Mouse (Mus musculus): ENCODE results near the gene Usp10. TPM values are rescaled to one million over a fixed set of nuclear protein-coding genes. Genes with fewer than 3 reads are reported as not detected.

Usp10 gene
- total RNA-seq, 2 experiments from 2014 or later = 84.3 to 99.0 TPM

GRCm38 (mm10) chr8:119952747-119953146 lies 42.6 kb downstream of the Usp10 start:
- DNase-seq (ENCODE audit: extremely low spot score in 1 of 2, low spot score in 1 of 2) = no peak

- DNase-seq (ENCODE audit: extremely low spot score in 1 of 2, low spot score in 1 of 2) = no peak
Measured at GRCm38 (mm10) chr8:119955333-119955732, 45.2 kb downstream of the Usp10 start.

DNA sequence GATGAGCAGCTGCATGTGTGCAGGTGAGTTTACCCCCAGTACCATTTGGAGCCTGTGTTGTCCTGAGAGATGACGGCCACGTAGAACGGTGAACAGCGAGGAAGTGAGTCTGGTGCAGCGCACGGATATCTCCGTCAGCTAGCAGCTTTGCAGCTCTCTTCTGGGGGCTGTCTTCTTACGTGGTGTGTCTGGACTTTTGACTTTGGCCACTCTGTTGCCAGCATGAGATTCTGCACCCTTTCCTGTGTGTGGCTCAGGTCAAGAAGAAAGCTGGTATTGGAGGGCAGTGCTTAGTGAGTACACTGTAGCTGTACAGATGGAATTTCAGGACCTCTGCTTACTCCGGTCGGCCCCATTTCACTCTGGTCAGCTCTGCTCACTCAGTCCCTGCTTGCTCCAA lies 47.9 kb downstream of the Usp10 start:
- no peak for DNase-seq (ENCODE audit: extremely low spot score in 1 of 2, low spot score in 1 of 2)

DNA sequence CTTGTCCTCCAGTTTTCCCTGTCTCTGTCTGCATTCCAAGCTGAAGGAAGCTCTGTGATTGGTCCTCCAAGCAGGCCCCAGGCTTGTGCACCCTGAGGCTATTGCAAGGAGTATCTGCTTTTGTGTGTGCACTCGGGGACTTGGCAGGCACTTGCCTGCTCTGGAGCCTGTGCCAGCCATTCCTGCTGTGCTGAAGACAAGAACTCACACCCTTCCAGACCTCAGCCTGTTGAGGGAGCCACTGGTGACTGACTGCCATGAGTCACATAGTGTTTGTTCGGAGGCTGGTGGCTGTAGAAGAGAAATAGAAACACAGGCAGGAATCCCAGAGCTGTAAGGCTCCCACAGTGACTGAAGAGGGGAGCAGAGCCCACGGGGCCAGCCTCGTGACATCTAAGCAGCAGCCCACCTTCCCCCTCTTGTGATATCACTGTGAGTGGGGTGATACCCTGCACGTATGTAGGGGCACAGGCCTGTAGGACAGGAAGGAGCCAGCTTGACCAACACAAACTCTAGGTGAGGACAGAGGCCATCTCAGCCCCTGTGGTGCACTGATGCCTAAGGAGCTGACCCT lies 50.5 kb downstream of the Usp10 start:
- DNase-seq (ENCODE audit: extremely low spot score in 1 of 2, low spot score in 1 of 2) = peak in 1 of 2 experiments; percentile 39

DNA sequence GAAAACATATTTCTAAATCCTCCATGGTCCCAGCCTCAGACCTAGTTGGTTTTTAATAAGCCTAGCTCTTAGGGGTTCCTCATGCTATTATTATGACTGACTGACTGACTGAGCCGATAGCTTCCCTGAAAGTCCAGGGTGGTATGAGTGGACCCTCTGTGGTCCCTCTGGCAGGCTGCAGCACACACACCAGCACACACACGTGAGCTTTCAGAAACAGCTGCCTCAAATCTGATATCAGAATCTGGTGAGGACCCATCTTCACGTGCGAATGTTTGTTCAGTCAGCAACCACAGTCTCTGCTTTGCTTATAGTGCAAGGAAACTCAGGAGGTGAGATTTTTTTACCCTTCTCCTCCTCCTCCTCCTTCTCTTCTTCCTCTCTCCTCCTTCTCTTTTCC lies 54.7 kb downstream of the Usp10 start:
- no peak for DNase-seq (ENCODE audit: extremely low spot score in 1 of 2, low spot score in 1 of 2)

- no peak for DNase-seq (ENCODE audit: extremely low spot score in 1 of 2, low spot score in 1 of 2)
Measured at GRCm38 (mm10) chr8:119967435-119967834, 57.3 kb downstream of the Usp10 start.

DNA sequence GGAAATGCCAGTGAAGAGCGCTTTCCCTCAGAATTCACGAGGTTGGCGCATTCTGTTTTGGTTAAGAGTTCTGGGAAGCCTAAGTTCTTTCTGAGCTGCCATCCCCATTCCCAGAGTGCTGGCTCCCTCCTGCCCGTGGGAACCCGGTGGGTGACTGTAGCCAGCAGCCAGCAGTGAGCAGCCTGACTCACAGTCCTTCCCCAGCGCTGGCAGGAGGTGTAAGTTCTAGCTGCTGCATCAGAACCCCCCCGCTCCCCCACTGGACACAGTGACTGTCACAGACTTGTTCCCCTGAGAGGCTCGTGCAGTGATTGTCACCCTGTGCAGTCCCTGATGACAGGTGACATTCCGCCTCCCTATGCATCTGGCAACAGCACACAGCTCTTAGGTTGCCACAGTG lies 60.0 kb downstream of the Usp10 start:
- no peak for DNase-seq (ENCODE audit: extremely low spot score in 1 of 2, low spot score in 1 of 2)

DNA sequence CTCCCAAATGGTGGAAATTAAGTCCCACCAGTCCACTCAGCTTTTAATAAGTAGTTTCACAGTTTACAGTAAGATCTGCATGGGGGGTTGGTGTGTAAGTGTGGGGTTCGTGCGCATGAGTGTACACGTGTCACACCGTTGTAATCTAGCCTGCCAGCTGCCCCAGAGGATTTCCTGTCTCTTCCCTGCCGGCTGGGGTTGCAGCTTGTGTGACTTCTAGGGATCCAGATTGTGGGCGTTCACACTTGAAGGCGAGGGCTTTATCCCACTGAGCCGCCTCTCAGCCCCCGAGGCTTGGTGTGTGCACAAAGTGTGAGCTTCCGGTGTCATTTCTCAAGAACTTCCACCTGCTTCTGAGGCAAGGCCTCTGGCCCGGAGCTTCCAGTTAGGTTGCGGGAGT lies 62.4 kb downstream of the Usp10 start:
- DNase-seq (ENCODE audit: extremely low spot score in 1 of 2, low spot score in 1 of 2) = no peak

DNA sequence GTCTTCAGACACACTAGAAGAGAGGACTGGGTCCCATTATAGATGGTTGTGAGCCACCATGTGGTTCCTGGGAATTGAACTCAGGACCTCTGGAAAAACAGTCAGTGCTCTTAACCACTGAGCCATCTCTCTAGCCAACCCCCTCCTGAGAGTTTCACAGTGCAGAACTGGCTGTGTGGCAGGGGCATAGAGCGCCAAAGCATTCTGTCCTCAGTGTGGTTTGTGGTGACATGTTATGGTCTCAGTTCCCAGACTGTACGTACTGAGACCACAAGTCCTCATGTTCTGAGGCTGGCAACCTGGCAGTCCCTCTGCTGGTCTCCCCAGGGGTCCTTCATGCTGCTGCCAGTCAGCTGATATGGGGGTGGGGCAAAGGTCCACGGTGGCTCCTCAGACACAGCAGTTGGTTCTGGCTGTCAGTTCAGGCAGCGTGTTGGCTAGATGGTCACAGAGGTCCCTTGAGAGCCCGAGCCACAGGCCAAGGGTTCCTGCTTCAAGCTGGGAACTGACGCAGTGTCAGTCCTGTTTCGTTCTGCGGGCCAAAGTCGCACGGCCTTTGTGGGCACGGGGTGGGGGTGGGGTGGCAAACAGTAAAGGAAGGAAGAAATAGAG lies 68.7 kb downstream of the Usp10 start:
- DNase-seq (ENCODE audit: extremely low spot score in 1 of 2, low spot score in 1 of 2) = no peak

- DNase-seq (ENCODE audit: extremely low spot score in 1 of 2, low spot score in 1 of 2) = no peak
Measured at GRCm38 (mm10) chr8:119981253-119981652, 71.1 kb downstream of the Usp10 start.

DNA sequence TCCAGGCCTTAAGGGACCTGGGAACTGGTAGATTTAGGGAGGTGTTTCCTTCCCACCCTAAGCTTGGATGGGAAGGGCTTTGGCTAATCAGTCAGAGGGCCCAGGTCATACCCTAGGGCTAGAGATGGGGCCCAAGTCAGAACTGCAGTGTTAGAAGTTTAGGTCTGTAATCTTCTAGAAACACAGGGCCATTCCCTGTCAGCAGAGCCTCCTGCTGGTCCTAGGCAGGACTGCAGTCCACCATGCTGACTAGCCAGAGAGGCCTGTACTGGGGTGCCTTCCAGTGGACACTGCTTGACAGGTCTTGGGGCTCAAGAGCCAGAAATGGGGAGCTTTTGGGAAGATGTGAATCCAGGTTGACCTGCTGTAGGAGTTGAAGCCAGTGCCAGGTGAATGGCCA lies 73.9 kb downstream of the Usp10 start:
- DNase-seq (ENCODE audit: extremely low spot score in 1 of 2, low spot score in 1 of 2) = no peak

GRCm38 (mm10) chr8:119986174-119986573 lies 76.0 kb downstream of the Usp10 start:
- no peak for DNase-seq (ENCODE audit: extremely low spot score in 1 of 2, low spot score in 1 of 2)

DNA sequence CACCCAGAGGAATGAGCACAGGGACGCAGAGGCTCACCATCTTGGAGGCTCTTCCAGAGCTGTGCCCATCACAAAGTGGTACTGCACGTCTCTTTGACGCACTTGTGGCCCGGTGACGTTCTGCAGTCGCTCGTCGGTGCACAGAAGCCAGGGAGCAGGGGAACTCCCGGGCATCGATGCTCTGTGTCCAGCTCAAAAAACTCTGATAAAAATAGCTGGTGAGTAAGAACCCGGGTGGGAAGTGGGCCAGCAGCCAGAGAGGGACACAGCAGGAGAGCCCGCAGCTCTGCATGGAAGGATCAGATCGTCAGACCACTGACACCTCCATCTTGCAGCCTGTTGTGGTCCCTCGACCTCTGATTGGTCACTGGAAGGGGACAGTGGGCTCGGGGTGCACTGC lies 77.9 kb downstream of the Usp10 start:
- DNase-seq (ENCODE audit: extremely low spot score in 1 of 2, low spot score in 1 of 2) = no peak

- peak; percentile 15 to 52 for DNase-seq (ENCODE audit: extremely low spot score in 1 of 2, low spot score in 1 of 2)
Measured at GRCm38 (mm10) chr8:119992249-119992648, 82.1 kb downstream of the Usp10 start, which contains the start of gene Crispld2. Crispld2 (plus strand) TSS chr8:119992438.

DNA sequence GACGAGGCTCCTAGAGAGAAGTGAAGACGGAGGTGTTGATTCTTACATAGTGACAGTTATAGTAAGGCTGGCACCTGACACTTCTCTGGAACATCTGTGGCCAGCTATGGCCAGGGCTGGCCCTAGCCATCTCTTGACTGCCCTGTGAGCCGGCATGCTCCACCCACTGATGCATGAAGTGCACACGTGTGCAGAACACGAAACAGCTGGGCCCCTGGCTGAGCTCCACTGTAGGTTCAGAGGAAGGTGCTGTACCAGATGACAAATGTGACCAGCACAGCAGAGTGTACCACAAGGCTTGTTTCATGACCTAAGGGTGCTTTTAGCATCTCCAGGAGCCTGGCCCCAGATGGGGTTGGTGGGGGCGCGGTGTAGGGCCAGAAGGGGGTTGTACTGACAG lies 84.0 kb downstream of the Usp10 start:
- no peak for DNase-seq (ENCODE audit: extremely low spot score in 1 of 2, low spot score in 1 of 2)

GRCm38 (mm10) chr8:119994556-119994955 lies 84.4 kb downstream of the Usp10 start:
- DNase-seq (ENCODE audit: extremely low spot score in 1 of 2, low spot score in 1 of 2) = no peak

DNA sequence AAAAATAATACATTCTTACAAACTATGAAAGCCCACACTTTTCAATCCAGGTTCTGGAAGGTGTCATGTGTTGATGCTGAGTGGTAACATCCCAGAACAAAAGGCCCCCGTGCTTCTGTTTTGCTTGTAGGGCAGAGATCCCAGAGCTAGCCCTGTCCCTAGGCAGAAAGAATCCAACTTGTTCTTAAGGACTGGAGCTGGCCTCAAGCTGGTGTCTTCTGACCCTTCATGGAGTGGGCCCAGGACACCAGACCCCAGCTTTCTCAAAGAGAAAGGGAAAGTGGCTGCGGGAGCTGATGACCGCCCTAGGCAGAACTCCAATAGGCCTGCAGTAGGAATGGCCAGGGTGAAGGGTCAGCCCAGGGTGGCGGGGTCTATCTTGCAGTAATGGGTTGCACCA lies 87.1 kb downstream of the Usp10 start:
- DNase-seq (ENCODE audit: extremely low spot score in 1 of 2, low spot score in 1 of 2) = no peak

DNA sequence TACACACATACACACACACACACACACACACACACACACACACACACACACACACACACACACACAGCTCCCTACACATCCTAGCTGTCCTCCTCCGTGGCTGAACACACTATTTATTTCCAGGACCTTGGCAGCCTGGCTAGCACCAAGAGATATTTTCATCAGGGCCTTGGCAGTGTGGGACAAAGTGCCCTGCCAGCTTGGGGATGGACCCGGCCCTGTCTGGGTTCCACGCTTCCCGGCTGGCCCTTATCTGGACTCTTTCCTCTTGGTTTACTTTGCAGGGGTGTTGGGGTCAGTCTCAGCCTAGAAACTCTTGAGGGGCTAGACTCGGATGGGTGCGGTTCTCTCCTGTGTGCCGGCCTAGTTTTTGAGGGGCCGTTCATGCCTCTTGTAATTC lies 90.3 kb downstream of the Usp10 start:
- DNase-seq (ENCODE audit: extremely low spot score in 1 of 2, low spot score in 1 of 2) = no peak

GRCm38 (mm10) chr8:120001712-120002111 lies 91.6 kb downstream of the Usp10 start:
- no peak for DNase-seq (ENCODE audit: extremely low spot score in 1 of 2, low spot score in 1 of 2)

DNA sequence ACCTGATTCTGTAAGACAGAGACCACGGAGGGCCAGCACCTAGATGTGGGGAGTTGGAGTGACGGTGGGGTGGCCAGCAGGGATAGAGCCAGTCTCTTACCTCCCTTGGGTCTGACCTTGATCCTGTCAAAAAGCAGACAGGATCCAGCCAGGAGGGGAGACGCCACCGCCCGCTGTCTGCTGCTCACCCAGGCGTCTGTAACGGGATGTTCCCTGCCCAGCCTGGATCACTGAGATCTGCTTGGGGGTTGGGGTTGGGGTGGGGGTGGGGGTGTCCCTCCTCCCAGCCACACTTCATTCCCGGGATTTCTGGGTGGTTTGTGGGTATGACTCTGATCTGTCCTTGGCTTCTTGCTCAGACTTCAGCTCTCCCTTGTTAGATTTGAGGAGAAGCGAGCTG lies 92.2 kb downstream of the Usp10 start:
- DNase-seq (ENCODE audit: extremely low spot score in 1 of 2, low spot score in 1 of 2) = no peak

GRCm38 (mm10) chr8:120004154-120004702 lies 94.1 kb downstream of the Usp10 start:
- no peak for DNase-seq (ENCODE audit: extremely low spot score in 1 of 2, low spot score in 1 of 2)

GRCm38 (mm10) chr8:120004705-120005381 lies 94.7 kb downstream of the Usp10 start:
- no peak for DNase-seq (ENCODE audit: extremely low spot score in 1 of 2, low spot score in 1 of 2)

Data from layer of hippocampus, postnatal 25 days (tissue).